Mouse (Mus musculus): ENCODE measurements around the gene Polr2h. TPM values are rescaled to one million over a fixed set of nuclear protein-coding genes. Genes with fewer than 3 reads are reported as not detected.

Polr2h gene
- total RNA-seq, 2 experiments from 2014 or later, result 2.9 to 11.2 TPM

DNA sequence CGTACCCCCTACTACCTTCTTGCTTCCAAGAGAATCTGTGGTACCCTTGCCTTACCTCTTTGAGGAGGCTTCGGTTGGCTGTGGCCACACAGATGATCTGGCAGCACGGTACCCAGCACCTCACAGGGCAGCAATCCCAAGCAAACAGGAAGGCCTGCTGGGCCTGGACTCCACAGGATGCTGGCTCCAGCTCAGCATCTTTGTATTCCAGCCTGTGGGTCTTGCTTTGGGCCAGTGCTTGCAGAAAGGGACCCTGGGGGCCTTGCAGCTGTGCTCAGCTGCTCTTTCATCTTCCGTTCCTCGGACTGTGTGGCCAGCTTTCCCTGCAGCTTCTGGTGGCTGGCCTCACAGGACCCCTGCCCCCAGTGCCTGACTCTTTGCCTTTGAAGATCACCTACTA is 17.4 kb upstream of the Polr2h start:
- ATAC-seq (replicated peaks; ENCODE audit: low FRiP score, poor library complexity, severe bottlenecking), result no peak

DNA sequence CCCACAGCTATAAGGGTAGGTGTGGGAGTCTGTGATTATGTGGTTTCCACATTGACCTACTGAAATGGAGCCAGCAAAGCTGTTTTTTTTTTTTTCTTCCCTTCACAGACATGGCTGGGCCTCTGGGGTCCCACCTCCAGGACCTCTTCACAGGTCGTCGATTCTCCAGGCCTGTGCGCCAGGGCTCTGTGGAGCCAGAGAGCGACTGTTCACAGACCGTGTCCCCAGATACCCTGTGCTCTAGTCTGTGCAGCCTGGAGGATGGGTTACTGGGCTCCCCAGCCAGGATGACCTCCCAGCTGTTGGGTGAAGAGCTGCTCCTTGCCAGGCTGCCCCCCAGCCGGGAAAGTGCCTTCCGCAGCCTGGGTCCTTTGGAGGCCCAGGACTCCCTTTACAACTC is 16.1 kb upstream of the Polr2h start:
- no peak for ATAC-seq (replicated peaks; ENCODE audit: low FRiP score, poor library complexity, severe bottlenecking)

DNA sequence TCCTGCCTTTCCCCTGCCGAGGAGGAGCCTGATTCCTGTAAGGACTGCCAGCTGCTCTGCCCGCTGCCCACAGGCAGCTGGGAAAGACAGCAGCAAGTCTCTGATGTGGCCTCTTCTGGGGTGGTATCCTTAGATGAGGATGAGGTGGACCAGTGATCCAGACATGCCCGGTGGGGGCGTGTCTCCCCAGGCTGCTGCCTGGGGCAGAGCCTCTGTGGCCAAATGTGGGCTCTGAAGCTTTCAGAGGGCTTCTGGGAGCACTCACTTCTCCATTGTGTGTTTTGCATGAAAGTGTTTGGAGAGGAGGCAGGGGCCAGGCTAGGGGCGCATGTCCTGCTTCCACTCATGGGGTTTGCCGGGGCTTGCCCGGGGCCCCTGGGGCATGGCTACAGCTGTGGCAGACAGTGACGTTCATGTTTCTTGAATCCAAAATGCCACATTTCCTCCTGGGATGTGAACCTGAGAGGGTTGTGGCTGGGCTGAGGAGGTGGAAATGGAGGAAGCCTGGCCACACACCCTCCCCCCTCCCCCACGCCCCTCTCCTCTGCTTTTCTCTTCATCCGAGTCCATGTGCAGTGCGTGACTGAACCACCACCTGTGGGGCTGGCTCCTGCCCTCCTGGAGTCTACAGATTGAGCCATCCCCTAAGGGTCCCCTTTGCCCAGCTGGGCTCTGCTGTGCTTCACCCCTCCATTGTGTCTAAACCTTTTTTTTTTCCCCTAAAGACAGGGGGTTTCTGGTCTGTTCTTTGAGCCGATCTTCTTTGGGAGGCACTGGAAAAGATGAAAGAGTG is 15.5 kb upstream of the Polr2h start:
- no peak for ATAC-seq (replicated peaks; ENCODE audit: low FRiP score, poor library complexity, severe bottlenecking)

DNA sequence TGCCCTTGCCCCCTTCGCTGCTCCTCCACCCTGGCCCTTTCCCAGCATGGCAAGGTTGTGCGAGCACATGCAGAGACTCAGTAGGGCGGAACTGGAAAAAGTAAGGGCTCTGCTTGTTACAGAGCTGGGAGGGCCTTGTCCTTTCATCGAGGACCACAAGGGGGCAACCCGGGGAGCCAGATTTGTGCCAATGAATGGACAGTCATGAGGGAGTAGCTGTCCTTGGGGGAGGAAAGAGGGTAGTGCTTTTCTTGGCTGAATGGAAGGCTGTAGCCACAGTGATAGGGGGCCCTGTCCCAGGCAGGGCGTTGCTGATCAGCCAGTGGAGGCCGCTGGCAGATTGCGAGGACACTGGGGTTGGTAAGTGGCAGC is 15.0 kb upstream of the Polr2h start:
- ATAC-seq (replicated peaks; ENCODE audit: low FRiP score, poor library complexity, severe bottlenecking), result peak; percentile 66

GRCm38 (mm10) chr16:20703071-20703470 is 14.4 kb upstream of the Polr2h start:
- no peak for ATAC-seq (replicated peaks; ENCODE audit: low FRiP score, poor library complexity, severe bottlenecking)

GRCm38 (mm10) chr16:20703699-20704400 is 13.6 kb upstream of the Polr2h start:
- no peak; the same call in 1 of the 2 replicates for ATAC-seq (replicated peaks; ENCODE audit: low FRiP score, poor library complexity, severe bottlenecking)

DNA sequence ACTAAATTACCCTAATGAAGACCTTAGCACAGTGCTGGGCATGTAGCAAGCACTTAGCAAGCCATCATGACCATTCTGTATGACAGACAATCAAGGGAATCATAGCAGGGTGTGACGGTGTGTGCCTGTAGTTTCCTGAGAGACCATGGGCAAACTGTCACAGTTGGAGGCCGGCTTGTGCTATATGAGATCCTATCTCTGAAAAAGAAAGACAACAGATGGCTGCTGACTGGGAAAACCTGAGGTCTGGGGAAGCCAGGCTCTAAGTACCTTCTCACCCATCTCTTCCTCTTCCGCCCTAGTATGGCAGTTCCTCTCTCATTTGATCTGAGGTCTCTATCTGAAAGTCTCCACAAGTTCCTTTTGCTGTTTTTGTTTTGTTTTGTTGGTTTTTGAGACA is 11.7 kb upstream of the Polr2h start:
- ATAC-seq (replicated peaks; ENCODE audit: low FRiP score, poor library complexity, severe bottlenecking), result no peak

DNA sequence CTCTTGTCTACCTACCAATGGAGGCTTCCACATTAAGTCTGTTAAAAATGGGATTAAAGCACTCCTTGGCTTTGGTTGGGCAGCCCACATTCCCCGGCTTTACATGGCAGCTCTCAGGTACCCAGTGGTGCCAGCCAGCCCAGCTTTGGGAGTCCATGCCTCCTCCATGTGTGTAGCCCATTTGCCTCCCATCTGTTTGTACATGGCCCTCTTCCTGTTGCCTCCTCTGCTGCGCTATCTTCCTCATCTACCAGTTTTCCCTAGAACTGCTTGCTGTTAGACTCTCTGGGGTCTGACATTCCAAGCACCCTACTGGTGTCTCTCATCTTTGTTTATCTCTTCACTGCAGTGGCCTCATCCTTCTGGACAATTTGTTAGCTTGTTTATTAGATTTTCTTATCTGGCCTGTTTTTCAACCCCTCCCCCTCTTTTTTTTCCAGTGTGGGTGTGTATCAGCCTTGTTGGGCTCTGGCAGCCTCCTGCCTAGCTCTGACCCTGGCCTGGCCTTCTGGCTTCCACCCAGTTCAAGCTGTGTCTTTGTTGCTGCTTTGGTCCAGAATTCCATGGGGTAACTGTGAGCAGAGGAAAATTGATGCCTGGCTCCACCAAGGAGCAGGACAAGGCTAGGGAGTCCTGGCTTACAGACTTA is 10.9 kb upstream of the Polr2h start:
- no peak for ATAC-seq (replicated peaks; ENCODE audit: low FRiP score, poor library complexity, severe bottlenecking)

- no peak for ATAC-seq (replicated peaks; ENCODE audit: low FRiP score, poor library complexity, severe bottlenecking)
Observed at GRCm38 (mm10) chr16:20708220-20708938, 9.1 kb upstream of the Polr2h start.

DNA sequence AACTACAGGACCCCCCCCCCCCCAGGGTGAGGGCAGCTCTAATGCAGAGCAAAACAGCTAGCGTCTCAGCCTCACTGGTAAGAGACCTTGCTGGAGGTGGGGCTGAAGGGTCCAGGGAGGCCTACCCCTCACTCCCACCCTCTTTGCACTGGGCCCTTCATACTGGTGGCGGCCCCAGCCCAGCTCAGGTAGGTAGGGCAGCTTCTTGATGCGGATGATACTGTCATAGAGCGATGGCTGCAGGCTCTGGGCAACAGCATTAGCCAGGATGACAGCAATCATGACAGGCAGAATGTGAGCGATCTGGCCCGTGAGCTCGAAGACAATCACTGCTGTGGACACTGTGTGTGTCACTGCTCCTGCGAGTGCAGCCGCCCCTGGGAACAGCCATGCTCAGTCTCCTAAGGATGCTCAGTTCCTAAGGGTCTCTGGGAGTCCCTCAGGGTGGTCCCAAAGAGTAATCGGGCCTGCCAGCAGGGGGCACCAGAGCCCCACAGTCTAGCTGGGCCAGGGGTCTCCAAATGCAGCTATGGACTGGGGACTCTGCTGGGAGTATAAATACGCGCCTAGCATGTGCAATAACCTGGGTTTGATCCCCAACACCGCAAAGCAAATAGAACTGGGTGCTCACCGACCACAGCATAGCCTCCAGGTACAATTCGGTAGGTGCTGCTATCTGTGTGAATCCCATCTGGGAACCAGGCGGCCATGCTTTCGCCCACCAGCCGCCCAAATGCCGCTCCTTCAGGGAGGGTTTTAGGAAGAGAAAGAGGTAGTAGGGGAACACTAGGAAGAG is 8.3 kb upstream of the Polr2h start:
- no peak for ATAC-seq (replicated peaks; ENCODE audit: low FRiP score, poor library complexity, severe bottlenecking)

- ATAC-seq (replicated peaks; ENCODE audit: low FRiP score, poor library complexity, severe bottlenecking), result no peak
Observed at GRCm38 (mm10) chr16:20710370-20710769, 7.1 kb upstream of the Polr2h start.

- no peak for ATAC-seq (replicated peaks; ENCODE audit: low FRiP score, poor library complexity, severe bottlenecking)
Observed at GRCm38 (mm10) chr16:20710810-20711209, 6.7 kb upstream of the Polr2h start.

DNA sequence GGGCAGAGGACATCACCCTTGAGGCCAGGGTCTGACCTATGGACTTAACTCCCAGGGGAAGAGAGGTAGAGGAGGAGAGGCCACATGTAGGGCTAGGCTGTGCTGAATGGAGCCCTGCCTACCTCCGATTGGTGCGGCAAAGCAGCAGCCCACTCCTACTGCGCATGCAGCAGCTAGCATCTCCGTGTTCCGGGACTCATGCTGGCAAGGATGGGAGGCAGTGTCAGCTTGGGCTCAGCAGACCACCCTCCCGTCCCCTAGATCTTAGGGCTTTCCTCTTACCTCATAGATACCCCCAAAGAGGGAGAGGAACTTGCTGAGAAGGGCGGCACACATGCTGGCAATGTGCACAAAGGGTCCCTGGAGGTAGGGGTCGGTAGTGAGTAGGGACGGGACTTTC is 5.3 kb upstream of the Polr2h start:
- ATAC-seq (replicated peaks; ENCODE audit: low FRiP score, poor library complexity, severe bottlenecking), result no peak

DNA sequence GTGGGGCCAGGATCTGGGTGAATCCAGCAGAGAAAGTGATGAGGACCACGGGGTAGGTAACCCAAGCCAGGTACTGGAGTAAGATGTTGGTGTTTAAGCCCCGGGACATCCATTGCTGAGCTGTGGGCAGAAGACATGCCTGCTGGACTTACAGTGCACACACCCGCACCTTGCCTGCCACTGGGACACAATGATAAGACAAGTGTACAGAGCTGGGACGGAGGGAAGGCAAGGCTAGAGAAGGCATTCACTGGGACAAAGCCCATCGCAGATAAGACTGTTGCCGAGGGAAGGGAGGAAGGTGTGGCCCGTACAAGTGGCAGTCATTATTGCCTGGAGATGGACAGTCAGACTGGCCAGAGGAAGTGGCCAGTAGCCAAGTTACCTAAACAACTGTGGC is 4.6 kb upstream of the Polr2h start:
- ATAC-seq (replicated peaks; ENCODE audit: low FRiP score, poor library complexity, severe bottlenecking), result peak; percentile 50

DNA sequence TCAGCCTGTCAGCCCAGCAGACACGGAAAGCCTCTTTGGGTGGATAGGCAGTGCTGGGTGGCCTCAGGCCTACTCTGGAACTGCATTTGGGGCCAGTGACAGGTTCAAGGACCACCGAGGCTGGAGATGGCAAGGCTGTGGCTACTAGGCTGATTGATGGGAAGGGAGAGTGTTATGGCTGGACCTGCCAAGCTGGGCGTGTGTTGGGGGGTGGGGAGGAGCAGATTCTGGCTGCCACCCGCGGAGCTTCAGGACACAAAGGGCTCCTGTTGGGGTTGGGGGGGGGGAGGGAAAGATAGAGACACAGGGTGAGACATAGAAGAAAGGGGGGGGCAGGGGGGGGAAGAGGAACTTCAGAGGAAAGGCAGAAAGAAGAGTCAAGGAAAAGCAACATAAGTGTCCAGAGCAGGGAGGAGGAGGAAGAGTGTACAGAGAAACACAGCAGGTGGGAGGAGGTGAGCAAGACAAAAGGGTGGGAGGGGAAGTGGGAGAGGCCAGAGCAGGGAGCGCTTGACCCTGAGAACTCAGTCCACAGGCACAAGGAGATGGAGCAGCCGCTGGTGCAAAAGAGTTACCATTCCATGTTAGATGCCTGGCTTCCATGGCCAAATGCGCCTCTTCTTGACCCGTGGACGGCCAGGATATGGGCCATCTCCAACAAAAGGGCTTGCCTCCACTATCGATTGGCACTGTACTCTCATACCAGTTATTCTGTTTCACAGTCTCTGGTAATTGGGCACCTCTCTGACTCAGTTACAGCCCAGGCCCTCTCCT is 3.0 kb upstream of the Polr2h start:
- no peak for ATAC-seq (replicated peaks; ENCODE audit: low FRiP score, poor library complexity, severe bottlenecking)

DNA sequence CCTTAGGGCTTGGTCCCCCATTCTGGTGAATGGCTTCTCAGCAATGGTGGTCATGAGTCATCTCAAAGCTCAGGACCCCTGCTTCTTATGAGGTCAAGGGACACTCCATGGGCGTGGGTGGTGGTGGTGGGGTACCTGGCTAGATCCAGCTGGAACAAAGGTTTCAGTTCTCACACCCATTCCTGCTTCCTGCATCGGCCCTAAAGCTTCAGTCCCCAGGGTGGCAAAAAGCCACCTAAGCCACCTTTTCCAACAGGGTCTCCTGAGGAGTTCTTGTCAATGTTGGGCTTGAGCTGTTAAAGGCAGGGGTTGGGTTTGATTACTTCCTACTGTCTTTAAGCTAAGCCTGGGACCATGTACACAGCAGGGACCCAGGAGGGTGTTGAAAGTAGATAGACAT is 2.3 kb upstream of the Polr2h start:
- no peak for ATAC-seq (replicated peaks; ENCODE audit: low FRiP score, poor library complexity, severe bottlenecking)

DNA sequence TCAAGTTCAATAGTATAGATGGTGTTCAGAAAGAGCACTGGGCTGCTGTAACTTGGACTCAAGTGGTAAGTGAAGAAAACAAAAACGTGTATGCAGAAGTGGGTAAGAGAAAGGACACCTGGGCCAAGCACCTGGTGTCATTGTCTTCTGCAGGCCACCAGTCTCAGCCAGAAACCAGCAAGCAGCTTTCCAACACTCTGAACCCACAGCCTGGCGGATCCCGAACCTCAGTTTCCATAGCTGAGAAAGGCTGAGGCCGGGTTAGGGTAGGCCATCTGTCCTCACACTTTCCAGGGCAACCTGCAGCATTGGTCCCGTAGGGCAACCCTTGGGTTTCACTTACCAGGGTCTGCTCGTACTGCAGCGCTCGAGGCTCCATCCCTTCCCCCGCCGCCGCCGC is 1.9 kb upstream of the Polr2h start:
- no peak for ATAC-seq (replicated peaks; ENCODE audit: low FRiP score, poor library complexity, severe bottlenecking)

DNA sequence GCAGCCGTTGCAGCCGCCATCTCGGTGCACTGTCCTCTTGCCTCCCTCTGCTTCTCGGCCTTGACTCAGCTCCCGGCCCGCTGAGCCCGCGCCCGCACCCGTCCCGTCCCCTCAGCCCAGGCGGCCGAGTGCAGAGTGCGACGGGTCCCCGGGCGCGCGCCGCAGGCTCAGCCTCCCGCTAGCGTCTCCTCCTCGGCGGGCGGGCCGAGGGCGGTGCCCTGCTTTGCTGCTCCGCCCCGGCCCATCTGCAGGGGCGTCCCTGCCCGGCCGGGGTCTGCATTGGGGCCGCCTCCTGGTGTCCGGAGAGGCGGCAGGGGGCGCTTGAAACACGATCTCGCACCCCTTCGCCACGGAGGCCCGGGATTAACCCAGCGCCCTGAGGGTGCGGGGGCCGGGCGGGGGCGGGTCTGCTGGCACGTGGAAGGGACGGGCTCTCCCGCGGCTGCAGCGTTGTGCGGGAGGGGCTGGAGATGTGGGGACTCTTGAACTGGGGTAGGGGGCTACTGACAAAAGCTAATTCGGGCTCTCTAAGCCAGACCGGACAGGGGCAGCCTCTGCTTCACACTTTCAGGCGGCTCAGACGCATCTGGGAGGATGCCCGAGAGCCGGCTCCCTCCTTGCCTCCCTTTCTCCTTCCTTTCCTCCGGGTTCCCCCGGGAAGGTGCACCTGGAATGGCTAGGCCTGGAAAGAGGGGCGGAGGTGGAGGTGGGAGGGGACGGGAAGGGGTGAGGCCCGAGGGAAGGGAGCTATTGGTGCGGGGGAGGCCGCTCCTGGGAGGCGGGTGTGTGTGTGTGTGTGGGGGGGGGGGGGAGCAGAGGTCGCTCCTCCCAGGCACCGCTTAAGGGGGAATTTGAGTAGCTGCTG is 1.3 kb upstream of the Polr2h start:
- ATAC-seq (replicated peaks; ENCODE audit: low FRiP score, poor library complexity, severe bottlenecking), result peak; percentile 48

Data from erythroid progenitor cell, adult 5-6 weeks (primary cell).